Mouse (Mus musculus) spleen, adult 2 months (tissue): ENCODE data around the gene Olfr1359.
"Not testable (repeated sequence)": the region's sequence is repeated elsewhere in the genome, so short reads cannot be mapped to it uniquely, and the experiment has no call there.

Experiments used
- CTCF ChIP-seq: fragments of 200-500 bp; IDR thresholded peaks from 2 replicates; pipeline ENCODE4 v1.5.1; 2011; ENCODE audit warnings: mild to moderate bottlenecking, inconsistent platforms; ENCODE audit not compliant: insufficient read depth, insufficient read length, insufficient replicate concordance; ENCODE audit errors: extremely low read depth
- POLR2A ChIP-seq: fragments of 200-500 bp; IDR thresholded peaks from 2 replicates; pipeline ENCODE4 v1.6.1; 2011; ENCODE audit warnings: low read depth, low read length, inconsistent platforms

DNA sequence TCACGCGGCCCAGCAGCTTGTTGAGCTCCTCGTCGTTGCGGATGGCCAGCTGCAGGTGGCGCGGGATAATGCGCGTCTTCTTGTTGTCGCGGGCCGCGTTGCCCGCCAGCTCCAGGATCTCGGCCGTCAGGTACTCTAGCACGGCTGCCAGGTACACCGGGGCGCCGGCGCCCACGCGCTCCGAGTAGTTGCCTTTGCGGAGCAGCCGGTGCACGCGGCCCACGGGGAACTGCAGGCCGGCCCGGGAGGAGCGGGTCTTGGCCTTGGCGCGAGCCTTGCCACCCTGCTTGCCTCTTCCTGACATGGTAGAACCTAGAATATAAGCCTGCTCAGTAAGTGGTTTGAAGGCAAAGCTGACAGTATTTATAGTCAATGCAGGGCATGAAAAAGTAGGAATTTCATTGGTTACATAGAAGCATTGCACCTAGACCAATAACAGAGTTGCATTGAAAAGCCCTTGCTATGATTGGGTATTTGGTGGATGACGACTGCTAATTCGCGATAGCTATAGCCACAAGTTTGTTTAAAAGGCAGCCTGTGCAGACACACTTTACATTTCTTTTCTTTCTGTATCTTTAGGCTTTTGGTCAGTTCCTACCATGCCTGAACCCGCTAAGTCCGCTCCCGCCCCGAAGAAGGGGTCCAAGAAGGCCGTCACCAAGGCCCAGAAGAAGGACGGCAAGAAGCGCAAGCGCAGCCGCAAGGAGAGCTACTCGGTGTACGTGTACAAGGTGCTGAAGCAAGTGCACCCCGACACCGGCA lies 55.8 kb downstream of the Olfr1359 start, which contains the start of the genes Hist1h2ak and Hist1h2bn:
- not testable (repeated sequence) for TF ChIP-seq CTCF
- TF ChIP-seq POLR2A = peak; percentile 50; the same call in 1 of the 2 replicates
